Mouse (Mus musculus): Measurements from ENCODE around the gene Brwd1.
"Not testable (repeated sequence)": the region's sequence is repeated elsewhere in the genome, so short reads cannot be mapped to it uniquely, and the experiment has no call there.

Brwd1 gene

DNA sequence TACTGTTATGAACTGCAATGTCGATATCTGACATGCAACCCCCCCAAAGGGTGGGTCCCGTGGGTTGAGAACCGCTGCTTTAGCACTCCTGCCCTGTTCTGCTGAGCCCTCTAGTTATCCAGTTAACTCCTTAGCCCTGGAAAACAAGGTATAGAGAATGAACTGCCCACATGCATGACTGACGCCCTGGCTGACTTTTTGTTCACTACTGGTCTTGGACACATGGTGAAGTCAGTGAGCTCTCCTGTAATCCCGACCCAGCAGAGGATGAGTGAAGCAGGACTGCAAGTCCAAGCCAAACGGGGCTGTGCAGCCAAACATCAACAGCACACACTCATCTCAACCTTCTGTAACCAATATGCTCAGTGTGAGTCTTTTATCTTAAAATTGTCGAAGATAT, 1.8 kb downstream of the Brwd1 start:
- no peak for DNase-seq

DNA sequence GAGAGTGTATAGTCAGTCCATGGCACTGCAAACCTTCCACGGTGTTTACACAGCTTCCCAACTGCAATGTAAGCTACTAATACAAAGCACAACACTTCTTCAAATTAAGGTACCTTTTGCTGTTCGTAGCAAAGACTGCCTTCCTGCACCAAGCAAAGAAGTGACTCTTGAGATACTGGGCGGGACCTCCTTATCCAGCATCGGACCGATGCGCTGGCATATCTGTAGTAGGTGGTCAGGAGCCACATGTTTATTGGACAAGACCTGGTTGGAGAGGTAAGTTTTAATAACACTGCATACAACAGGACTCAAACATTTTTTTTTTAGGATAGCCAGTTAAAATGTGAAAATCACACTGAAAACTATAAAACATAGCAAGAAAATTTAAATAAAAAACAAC, 14.0 kb downstream of the Brwd1 start:
- DNase-seq: no peak

DNA sequence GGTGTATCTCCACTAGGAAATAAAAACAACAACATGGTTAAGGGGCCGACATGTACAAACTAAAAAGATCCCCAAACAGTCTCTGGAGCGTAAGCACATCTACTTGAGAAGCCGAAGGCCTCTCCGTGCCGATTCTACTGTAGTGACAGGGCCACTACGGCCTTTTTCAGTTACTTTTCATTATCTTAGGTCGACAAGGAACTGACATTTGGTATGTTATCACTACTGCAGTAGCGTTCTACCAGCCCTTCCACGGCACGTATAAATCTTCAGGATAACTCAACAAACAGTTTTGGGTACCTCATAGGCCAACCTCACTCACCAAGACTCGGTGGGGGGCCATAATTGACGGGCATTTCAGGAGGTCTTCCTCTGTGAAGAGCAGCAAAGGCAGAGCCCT, 16.2 kb downstream of the Brwd1 start:
- no peak for DNase-seq

DNA sequence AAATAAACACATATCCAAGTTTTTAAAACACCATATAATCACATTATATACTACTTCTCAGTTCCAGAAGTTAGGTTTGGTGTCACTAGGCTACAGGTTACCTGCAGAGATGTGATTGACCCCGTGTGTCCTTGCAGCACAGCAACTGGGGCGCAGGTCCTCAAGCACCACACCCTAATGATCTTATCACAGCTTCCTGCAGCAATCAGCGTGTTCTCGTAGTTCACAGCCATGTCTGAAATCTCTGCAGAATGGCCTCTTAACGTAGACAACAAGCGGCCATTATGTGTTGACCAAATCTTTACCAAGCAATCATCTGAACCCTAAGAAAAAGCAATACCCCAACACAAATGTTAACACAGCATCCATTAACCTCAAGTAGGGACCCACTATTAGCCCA, 17.7 kb downstream of the Brwd1 start:
- no peak for DNase-seq

DNA sequence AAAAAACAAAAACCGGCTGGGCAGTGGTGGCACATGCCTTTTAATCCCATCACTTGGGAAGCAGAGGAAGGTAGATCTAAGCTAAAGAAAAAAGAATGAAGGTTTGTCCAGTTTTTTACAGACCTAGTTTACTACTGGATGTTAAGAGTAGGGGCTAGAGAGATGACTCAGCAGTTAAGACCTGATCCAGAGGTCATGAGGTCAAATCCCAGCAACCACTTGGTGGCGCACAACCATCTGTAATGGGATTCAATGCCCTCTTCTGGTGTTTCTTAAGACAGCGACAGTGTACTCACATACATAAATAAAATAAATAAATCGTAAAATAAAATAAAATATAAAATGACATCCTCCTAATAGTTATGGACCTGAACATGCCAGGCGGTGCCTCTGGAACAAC, 38.2 kb downstream of the Brwd1 start:
- DNase-seq: peak; percentile 69

DNA sequence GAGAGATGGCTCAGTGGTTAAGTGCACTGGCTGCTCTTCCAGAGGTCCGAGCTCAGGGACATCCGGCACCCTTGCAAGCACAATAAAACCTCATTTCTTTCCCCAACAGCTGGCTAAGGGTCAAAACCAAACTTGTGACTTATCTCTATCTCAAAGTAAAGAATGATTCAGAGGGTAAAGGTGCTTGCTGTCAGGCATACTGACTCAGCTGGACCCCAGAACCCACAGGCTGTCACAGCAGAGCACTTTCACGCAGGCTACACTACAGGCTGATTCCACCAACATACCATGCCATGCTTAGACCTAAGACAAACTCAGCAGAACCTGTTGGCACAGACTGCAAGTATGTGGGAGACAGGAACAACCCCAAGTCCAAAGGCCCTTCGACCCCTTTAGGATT, 41.6 kb downstream of the Brwd1 start:
- DNase-seq: no peak

DNA sequence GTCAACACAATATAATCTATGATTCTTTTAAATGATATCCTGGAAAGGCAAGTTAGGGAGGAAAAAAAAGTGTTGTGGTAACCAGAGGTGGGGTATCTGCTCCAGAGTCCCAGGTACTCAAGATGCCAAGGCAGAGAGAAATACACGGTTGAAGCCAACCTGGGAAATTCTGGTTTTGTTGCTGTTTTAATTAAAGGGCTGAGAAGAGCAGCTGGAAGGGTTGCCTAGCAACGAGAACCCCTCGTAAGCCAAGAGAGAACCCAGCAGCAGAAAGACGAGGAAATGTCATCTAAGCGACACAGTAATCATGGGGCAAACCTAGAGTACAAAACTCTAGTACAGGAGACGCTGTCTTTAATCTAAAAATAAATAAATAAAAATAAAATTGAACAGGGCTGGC, 42.8 kb downstream of the Brwd1 start:
- no peak for DNase-seq

DNA sequence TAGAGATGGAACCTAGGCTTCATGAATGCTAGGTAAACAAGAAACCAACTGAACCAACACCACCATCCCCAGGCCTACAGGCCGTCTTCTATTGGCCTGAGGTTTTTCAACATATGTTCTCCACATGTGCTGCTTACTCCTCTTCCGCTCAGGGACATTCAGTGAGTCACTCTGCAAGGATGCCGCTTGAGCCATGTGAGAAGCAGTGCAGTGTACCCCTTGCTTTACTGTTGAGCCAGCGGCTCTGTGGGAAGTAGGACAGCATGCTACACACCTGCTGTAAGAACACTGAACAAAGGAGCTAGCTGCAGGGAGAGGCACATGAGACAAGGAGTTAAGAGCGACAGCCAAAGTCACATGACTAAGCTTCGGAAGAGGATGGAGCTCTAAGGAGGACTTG, 47.9 kb downstream of the Brwd1 start:
- no peak for DNase-seq

DNA sequence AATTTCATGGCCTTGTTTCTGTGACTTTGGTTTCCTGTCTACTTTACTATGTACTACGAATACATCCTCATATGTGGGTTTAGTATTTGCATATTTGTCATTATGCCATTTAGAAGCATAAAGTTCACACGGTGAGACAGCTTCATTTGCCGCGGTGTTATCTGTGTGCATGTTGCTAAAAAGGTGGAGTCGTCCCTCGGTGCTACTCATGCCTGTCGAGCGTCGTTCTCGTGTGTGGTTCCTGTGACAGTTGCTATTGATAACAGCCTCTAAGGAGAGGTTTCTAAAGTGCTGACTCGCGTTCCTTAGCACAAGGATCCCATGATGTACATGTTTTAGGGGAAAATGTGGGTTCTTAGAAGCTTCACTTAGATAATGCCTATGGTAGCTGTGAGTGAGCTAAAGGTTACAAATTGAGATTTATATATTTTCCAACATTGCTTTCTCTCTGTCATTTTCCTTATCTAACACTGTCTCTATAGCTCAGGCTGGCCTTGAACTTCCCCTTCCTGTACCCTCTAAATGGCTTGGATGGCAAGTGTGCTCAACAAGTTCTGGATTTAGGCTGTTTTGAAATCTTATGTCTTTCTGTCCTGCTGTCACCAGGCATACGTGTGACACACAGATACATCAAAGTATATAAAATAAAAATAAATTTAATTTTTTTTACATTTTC, 49.8 kb downstream of the Brwd1 start:
- DNase-seq: no peak

DNA sequence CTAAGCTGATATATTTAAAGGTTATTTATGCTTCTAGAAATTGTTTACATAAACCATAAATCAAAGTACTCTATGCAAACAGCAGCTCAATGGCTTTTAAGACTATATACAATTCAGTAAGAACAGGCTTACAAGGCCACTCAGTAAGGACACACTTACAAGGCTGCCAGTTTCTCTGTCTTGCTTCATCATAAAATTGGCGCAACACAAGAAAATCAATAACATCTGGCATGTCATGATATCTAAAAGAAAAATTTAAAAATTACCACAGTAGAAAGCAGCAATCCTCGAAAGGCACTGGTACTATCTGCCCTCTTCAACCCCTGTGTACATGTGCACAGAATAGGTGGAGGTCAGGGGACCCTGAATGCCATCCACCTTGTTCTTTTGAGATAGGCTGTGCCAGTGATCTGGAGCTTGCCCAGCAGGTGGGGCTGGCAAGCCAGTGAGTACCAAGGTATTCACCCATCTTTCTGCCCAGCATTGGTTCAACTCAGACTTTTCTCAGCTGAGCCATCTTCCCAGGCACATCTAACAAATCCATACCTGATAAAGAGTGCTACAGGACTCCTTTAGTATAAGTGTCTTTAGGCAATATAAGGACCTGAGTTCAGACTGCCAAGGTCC, 51.7 kb downstream of the Brwd1 start:
- peak; percentile 29 for DNase-seq

DNA sequence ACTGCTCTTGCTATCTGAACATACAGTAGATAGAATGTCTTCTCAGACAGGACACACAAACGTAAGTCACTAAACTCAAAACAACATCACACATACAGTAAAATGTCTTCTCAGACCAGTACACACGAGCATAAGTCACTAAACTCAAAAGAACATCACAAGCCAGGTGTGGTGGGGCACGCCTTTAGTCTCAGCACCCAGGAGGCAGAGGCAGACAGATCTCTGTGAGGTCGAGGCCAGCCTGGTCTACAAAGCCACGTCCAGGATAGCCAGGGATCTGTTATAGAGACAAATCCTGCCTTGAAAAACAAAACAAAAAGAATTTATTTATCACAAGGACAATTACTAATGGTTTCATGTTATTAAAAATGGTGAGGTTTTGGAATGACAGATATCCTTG, 56.1 kb downstream of the Brwd1 start:
- no peak for DNase-seq

DNA sequence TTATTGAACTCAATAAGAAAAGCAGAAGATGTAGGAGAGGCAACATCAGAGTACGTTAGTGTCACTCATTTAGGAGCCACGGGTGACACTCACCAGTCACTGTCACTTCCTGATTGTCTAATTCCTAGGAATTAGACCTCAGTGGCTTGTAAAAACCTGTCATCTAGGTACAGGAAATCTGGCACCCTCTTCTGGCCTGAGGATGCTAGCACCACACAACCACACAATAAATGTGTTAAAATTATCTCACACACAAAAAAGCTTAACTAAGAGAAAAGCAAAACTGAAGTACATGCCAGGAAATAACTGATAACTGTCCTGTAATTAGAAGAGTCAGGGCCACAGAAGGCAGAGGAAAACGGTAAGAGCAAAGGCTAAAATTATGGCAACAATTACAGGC, 57.1 kb downstream of the Brwd1 start:
- no peak for DNase-seq

DNA sequence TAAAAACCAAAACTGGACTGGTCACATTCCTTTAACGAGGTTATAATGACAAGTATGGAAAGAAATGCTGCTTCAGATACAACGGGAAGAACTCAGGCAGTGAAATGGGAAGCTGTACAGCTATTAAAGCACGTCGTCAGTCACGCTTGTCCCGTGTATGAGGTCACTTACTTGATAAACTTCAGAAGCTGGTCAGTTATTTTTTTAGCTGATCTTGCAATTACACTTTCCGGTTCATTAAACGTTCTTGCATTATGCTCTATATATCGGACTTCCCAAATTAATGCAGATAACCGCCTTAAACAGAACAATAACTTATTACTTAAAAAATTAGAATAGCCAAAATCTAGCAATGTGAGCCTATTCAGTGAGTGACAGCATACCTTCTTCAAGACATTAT, 61.3 kb downstream of the Brwd1 start:
- DNase-seq: no peak

DNA sequence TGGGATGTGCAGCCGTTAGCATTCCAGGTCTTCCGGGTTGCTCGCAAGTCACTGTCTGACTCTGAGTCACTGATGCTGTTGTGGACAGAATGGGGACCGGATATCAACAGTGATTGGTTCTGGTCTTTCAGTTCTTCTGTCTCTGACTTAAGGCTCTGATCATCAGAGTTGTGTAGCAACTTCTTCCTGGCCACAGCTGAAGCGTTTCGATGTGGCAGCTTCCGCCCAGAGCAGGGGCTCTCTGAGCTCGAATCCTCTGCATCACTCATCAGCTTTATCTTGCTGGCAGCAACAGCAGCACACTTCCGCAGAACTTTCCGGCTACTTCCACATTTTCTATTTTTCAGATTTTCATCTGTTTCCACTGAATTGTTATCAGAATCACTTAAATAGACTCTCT, 73.2 kb downstream of the Brwd1 start:
- not testable (repeated sequence) for DNase-seq

DNA sequence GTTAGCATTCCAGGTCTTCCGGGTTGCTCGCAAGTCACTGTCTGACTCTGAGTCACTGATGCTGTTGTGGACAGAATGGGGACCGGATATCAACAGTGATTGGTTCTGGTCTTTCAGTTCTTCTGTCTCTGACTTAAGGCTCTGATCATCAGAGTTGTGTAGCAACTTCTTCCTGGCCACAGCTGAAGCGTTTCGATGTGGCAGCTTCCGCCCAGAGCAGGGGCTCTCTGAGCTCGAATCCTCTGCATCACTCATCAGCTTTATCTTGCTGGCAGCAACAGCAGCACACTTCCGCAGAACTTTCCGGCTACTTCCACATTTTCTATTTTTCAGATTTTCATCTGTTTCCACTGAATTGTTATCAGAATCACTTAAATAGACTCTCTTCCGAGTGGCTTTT, 78.0 kb downstream of the Brwd1 start:
- not testable (repeated sequence) for DNase-seq

DNA sequence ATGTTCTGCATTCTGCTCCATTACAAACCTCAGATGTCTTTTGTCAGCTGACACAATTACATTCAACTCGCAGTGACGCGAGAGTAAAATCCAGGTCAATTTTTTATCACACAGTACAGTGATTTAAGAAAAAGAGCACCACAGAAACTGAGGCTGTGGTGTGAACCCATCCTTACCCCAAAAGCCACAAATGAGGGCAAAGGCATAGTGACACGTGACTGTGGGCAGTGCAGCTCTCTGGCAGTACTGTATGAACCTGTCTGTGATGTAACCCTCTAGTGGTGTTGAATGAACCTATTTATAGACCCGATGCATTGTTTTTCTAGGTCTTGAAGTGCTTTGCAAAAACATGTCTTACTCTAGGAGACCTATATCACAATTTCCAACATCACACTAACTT, 83.0 kb downstream of the Brwd1 start:
- DNase-seq: no peak

DNA sequence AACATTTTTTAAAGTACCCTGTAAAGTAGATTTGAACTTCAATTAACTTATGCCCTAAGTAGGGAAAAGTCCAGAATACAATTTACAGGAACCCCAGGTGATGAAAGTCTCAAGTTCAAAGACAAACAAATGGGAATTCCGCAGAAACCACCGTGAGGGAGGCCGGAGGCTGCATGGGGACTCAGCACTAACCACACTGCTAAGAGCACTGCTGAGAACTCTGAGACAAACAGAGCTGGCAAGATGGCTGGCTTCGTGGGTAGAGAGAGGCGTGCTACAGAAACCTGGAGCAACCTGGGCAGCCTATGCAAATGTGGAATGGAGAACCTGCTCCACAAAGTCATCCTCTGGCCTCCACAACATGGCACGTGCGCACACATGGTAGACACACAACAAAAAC, 86.2 kb downstream of the Brwd1 start:
- no peak for DNase-seq

DNA sequence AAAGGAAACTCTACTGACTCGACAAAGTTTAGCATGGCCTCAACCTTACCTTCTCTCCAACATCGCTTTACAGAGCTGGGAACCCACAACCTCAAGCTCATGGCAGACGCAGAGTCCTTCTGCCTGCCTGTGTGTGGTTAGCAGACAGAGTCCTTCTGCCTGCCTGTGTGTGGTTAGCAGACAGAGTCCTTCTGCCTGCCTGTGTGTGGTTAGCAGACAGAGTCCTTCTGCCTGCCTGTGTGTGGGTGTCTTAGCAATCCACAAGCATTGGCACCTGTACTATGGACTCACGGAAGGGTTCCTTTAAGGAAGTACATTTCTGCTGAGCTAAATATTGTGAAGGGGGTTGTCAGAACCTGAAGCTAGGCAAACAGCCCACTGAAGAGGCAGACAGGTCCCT, 87.8 kb downstream of the Brwd1 start:
- not testable (repeated sequence) for DNase-seq

DNA sequence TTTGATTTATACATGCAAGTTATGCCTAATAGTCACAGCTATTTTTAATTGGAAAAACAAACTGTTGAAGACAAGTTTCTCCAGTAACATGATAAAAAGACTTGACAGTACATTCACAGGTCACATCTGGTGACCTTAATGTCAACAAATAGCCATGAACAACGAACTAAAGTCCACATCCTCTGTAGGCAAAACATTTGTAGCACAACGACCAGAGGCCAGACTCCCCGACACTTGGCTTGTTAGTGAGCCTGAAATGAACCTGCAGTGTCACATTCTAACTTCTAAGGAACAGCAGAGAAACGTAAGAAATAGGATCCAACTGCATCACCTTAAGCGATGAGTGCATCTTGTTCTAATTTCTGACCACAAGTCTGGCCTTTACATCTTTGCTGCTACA, 89.7 kb downstream of the Brwd1 start:
- DNase-seq: no peak

DNA sequence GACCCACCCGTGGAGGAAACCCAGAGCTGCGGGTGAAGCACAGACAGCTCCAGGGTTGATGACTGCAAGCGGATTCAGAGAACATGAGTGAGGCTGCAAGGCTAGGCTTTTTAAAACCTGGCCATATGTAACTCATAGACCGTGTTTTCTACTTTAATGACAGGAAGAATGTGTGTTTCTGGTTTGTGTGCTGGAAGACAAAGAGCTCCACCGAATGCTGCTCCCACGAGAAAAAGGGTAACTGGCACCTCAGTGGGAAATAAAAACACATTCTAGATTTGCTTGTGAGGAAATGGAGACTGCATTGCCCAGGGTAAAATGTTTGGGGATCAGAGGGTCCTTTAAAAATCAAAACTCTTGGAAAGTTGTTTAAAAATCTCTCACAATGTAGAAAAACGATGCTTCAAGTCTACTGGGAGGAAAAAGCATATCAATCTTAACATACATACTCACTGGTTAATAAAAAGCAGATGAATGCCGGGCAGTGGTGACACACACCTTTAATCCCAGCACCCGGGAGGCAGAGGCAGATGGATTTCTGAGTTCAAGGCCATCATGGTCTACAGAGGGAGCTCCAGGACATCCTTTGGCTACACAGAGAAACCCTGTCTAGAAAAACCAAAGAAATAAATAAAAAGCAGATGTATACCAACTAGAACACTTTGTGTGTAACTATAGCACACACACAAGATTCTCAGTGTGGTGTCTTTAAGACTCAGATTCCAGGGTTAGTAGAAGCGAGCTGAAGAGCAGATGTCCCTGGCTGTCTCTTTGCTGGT, 91.0 kb downstream of the Brwd1 start:
- peak; percentile 25 for DNase-seq

DNA sequence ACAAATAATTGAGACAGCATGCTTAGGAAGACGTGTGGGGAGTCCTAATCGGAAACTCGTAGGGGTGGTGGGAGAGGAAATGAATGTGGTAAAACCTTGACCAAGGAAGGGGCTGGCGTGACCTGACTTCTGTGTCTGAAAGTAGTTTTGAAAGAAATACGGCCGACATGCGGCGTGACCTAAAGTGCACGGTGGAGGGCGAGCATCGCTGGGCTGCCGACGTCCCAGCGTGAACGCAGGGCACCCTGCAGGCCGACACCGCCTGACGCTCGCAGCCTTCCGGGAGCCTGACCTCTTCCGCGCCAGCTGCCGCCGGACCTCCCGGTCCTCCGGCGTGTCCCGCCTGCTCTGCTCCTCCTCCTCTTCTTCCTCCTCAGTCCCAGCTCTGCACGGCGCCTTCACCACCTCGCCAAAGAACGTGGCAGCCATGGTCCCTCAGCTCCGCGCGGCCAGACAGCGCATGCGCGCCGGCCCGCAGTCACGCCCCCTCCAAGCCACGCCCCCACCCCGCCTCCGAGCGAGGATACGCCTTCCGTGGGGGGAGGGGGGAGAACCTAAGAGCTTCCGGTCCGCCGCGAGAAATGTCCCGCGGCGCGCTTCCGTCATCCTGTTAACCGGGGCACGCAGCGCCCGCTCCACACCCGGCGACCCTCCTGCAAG, 91.7 kb downstream of the Brwd1 start, which contains the start of gene Psmg1:
TSS of gene Psmg1 (minus strand) at position 499 of the 660 bp plus-strand sequence.
- DNase-seq: peak; percentile 99

DNA sequence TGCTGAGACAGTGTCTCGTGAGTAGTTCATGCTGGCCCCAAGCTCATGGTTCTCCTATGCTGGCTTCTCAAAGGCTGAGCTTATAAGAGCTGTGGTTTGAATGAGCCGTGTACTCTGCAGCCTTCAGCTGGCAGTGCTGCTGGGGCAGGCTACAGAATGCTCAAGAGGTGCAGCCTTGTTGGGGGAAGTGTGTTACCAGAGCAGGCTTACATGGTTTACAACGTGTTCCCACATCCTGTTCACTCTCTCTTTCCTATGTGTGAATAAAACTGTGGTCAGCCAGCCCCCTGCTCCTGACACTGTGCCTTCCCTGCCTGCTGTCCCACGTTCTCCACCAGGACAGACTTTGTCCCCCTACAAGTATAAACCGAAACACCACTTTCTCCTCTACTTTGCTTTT, 97.4 kb downstream of the Brwd1 start:
- no peak for DNase-seq

DNA sequence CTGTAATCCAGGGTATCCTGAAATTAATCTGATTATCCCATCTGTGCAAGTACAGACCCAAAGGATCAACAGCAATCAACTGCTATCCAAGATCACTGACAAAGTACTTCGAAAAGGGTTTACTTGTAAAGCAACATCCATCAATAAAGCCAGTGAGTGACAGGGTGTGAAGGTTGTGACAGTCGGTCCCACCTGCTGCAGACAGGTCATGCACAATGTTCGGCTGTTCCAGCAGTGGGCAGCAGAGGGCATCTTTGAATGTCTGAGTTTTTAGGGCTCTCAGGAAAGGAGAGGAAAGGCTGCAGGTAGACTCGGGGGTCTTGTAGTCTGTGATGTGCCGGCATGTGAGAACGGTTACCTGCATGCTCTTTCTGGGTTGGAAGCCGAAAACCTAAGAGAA, 98.7 kb downstream of the Brwd1 start:
- DNase-seq: no peak

DNA sequence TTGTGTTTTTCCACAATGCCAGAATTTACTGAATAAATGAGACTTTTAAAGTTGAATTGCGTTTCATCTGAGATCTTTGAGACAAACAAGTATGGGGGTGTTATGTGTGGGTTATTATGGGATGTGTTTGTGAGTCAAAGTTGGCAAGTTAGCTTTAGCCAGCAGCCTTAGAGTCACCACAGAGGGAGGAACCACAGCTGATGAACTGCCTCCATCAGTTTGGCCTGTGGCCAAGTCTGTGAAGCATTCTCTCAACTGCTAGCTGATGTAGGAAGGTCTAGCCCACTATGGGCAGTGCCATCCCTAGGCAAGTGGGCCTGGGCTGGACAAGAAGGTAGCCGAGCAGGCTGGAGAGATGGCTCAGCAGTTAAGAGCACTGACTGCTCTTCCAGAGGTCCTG, 111.5 kb downstream of the Brwd1 start:
- no peak for DNase-seq

Data from kidney, postnatal 10 days (tissue).